Mouse (Mus musculus) gastrocnemius, postnatal 25 days (tissue): ENCODE measurements around the gene Bend4. TPM values are rescaled to one million over a fixed set of nuclear protein-coding genes. Genes with fewer than 3 reads are reported as not detected.

Experiments used
- DNase-seq: peaks from one replicate; pipeline ENCODE4 v3.0.0; 2022
- total RNA-seq, 2 experiments: library from RNA; stranded (reverse); gene quantifications; 1 replicate in 1 of 2; 2 replicates in 1 of 2; pipeline ENCODE4 v1.2.3; 2021

Bend4 gene
- total RNA-seq, 2 experiments from 2014 or later = 0.28 to 0.32 TPM

DNA sequence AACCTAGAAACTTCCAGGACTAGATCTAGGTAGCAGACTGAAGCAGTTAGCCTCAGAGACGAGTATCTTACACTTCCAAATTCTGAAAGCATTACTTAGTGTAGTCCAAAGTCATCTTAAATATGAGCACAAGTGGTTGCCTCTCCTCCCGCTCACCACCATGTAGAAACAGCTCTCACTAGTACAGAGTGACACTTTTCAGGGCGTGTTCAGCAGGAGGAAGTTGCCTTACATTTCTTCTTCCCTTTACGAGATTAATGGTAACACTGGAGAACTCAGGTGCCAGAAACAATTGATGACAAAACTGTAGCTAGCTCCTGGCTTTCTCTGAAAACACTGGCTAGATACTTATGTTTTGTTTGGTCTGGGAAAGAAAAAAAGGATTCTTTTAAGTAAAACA lies 8.7 kb downstream of the Bend4 start:
- no peak for DNase-seq

DNA sequence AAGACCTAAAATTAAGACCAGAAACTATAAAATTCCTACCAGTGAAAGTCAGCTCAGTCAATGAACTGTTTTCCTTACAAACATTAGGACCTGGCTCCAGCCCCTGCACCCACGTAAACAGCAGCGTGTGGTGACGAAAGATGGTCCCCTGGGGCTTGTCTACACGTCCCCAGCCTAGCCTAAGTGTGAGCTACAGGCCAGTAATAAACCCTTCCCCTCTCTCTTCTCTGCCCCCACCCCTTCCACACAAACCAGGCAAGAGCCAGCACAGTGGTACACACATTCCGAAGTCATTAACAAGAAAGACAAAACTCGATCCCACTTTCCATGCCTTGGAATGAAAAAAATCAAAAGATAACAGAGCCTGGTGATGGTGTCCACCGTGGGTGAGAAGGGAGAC lies 16.6 kb downstream of the Bend4 start:
- DNase-seq = no peak

DNA sequence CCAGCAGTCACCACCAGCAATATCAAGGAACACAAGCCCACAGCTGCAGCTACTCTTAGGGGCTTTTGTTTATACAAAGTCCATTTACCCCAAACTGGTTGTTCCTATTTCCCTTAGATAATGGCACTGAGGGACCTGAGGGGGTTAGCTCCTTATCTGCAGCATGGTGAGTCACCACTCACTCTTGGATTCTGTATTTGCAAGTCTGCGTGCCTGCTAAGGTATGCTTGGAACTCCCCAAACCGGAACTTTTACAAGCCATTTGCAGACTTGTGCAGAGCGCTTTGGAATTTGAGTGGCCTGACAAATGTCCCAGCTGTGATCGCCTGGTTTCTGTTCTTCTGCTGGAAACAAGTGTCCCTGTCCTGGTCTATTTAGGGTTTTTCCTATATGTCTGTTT lies 17.7 kb downstream of the Bend4 start:
- DNase-seq = no peak

DNA sequence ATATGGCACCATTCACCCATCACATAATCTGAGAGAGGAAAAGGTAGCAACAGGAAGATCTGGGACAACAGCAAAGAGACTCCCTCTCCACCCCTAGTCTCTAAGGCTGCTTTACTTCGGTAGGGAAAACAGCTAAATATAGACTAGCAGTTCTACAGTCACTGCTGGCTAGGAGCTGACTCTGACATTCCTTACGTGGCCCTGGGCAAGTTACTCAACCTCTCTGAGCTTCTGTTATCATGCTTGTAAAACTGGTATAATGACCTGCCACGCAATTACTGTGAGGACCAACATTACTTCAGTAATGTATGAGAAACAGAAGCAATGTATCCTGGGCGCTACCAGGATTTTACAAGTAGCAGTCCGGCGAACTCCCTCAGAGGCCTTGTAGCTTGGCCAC lies 19.7 kb downstream of the Bend4 start:
- no peak for DNase-seq

DNA sequence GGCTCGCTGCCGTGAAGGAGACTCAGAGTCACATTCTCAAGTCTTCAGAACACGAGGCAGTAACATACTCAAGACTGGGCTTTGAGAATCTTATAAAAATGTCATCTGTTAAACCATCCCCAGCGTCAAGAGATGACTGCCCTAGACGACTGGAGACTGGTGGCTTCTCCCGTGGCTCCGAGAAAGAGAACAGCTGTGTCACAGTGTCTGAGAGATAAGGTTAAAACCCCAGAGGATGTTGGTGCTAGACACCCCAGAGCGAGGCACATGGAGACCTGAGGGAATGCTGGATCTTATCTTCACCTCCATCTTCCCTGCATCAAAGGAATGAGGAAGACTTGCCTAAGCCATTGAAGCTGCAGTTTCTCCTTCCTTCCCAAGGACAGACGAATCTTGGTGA lies 23.2 kb downstream of the Bend4 start:
- no peak for DNase-seq

DNA sequence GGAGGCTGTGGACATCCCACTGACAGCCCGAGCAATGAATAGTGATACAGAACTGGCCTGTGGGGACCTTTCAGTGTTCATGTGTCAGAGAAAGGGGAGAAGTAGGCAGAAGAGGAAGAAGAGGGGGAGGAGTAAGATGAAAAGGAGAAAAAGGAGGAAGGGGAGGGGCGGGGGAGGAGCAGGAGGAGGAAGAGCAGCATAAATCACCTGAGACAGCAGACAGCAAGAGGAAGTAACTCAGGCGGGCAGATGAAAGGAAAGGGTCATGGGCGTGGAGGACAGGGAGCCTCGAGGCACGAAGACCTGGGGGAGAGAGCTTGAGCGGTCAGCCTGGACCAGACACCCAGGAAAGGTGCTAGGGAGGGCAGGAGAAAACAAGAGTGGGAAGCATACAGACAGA lies 23.7 kb downstream of the Bend4 start:
- DNase-seq = no peak

DNA sequence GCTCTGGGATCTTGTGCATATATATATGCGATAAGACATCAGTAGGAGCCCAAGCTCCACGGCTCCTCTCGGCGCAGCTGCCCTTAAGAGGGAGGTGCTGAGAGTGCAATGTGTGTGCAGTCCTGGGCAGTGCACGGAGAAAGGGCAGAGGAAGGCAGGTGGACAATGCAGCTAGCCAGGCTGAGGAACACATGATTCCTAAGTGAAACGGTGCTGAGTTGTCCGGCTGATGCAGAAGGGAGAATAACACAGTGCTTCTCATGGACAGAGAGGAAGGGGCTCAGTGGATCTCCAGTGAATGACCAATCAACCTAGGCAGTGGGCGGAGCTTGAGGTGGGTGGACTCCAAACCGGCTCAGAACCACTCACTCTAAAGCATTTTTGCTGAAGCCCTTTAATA lies 26.5 kb downstream of the Bend4 start:
- DNase-seq = no peak

DNA sequence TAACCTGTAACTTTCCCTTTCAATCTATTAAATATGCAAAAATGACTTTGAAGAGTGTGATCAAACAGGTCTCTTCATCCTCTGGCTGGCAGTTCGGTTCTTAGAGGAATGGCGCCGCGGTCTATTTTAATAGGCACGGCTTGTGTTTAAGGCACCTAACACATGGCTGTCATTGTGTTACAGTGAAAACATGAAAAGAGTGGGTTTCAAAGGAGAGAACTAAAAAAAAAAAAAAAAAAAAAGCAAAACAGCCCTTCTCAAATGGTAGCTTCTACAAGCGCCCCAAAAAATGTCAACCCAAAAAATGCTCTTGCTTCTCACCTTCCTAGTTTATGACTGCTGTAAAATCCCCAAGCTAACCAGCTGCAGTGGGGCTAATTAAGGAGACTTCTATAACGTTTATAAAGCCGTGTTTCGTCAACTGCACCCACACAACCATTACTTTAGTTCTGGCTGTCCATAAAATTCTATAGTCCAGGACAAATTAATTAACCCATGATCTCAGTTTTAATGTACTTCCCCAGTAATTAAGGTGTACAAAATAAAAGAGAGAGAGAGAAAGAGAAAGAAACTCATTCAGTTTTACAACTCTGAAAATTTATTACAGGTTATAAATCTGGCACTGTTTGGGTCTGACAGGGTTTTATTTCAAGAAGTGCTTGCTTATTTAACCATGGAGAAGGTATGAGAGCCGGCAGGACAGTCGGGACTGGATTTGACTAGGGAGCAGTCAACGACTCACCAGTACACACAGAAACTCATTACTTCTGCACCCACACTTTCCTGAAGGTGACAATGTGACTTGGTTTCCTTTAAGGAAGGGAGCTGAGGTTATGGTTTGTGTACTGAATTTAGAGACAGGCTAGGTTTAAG lies 27.3 kb downstream of the Bend4 start:
- no peak for DNase-seq

DNA sequence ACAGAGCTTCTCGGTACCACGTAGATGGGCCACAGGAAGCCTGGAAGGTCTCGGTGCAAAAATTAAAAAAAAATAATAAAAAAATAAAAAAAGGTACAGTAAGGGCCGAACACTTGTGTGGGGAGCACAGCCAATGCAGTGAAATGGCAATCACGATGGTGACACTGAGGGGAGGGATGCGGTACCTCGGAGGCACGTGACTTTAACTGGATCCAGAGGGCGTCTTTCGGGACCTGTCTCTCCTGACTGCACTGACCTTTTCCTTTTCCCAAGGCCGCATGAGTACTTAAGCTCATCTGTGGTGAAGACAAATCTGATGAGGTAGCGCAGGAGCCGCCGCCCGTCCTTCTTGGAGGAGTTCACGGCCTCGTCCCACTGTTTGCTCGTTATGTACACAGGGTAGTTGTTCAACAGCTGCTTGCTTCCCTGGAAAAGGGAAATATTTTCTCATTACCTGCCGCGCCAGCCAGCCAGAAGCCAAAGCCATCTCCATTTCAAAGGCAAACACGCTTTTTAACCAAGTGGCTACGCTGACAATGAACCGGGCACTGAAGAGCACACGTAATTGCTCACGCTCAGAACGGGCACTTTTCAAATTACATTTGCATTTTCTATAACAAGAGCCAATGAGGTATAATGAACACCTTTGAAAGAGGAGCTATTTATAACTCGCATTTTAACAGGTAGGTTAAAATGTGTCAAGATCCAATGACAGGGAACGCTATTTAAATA lies 28.1 kb downstream of the Bend4 start:
- no peak for DNase-seq

DNA sequence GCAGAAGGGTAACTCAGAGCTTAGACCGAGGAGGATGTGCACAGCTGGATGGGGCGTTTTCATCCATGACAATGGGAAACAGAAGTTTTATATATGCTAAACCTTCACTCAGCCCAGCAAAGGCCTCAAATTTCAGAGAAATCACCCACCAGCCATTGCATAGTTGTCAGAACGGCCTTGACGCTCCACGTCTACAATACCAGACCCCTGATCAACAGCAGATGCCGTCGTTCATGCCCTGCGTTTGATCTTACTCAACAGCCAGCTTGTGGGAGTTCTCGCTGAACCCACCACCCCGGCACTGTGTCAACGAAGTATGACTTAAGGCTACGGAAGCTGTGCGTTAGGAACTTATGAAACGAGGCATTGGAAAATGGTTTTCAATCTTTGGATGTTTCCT lies 30.9 kb downstream of the Bend4 start:
- no peak for DNase-seq

DNA sequence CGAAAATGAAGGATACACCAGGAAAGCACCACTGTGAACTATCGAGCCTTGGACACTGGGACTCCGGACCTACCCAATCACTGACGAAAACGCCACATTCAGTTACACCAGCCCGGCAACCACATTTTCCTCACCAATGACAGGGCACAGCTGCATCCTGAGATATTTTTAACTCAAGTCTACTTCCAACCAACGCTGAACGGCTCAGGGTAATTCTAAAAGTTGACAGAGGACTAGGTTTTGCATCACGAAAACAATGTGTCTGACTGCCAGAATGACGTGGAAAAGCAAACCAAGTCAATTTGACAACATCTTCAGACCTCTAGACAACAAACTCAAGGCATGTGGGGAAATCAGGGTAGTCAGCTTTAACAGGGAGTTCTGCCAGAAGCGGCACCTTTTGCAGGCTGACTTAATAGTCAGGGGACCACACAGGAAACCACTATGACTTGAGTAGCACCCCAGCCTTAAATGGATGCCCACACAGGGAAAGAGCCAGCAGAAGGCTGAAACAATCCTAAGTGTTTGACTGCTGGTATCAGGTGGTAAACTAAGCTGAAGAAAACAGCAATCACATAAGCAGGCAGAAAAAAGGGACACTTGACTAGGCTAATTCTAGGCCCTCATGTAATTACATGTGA lies 32.8 kb downstream of the Bend4 start:
- no peak for DNase-seq

DNA sequence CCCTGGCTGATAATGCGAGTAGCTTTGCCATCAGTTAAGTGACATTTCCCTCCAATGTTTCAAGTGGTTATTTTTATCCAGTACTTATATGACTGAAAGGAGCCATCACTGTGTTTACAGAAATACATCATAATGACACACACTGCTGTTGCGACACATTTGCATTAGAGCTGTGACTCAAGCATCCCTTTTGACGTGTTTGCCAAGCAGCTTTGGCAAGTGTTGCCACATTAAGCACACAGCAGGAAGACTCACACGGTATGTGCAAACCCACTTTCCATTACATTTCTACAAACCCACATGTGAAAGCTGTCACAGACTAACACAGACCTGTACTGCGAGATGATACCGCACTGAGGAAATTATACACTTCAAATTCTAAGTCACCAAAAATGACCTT lies 34.2 kb downstream of the Bend4 start:
- DNase-seq = no peak

DNA sequence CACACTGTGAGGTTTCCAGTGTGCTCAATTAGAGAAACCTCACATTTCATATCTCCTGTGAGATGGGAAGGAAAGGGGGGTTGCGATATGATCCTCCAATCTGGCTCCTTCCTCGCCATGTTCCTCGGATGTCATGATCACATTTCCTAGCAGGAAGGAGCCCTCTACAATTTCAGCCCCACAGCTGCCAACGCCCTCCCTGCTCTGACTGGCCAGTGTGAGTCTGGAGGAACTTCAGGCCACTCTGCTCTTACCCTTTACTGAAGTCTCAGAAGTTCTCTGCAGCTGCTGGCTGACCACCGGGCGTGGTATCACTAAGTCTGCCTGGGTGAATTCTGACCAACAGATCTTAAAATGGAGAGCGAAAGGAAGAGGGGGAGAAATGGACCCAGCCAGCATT lies 45.6 kb downstream of the Bend4 start:
- DNase-seq = no peak

DNA sequence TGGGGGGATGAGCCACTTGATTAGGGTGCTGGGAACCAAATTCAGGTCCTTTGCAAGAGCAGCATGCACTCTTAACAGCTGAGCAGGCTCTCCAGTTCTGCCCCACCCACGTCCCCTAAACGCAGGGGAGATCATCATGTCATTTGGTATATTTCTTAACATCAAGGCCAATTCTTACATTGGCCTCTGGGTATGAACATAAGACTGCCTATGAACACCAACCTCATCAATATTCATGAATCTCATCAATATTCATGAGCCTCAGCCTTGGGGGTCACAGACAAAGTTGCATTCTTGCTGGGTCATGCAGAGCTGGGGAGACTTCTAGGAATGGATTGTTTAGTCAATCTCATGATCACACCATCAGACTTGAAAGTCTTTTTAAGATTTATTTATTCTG lies 46.4 kb downstream of the Bend4 start:
- no peak for DNase-seq

DNA sequence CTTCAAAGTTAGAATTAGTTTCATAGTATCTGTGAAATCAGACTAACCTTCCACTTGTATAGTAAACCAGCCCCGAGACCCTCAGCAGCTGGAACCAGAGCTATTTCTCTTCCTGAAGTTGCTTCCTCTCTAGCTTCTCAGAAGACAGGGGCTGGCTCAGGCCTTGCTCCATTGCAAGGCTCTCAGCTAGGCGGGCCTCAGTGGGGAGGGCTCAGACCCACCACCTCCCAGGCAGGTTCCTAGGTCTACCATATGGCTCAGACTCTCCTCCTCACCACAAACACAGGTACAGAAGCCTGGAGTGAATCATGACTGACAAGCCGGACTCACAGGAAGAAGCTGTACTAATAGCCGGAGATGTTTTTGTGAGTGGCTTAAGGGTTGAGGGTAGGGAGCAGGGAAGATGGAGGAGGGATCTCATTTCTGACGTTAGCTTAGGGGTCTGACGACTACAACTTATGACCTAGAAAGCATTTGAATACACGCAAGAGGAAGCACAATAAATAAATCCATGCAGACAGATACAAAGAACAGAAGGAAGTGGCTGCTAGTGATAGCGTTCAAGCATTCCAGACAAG lies 51.0 kb downstream of the Bend4 start:
- DNase-seq = no peak

DNA sequence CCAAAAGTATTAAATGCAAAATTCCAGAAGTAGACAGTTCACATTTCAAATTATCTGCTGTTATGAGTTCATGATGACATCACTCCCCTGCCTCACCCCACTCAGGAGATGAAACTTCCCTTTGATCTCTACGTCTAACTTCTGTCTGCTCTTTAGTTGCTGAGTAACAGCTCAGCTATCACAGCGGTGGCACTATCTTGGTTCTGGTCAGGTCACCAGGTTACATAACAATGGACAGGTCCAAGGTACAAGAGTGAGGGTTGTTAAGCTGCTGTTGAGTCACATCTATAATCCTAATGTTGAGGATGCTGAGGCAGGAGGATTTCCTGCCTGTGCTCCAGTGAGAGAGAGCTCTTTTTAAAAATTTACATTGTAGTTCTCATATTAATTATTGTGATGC lies 65.2 kb downstream of the Bend4 start:
- no peak for DNase-seq

DNA sequence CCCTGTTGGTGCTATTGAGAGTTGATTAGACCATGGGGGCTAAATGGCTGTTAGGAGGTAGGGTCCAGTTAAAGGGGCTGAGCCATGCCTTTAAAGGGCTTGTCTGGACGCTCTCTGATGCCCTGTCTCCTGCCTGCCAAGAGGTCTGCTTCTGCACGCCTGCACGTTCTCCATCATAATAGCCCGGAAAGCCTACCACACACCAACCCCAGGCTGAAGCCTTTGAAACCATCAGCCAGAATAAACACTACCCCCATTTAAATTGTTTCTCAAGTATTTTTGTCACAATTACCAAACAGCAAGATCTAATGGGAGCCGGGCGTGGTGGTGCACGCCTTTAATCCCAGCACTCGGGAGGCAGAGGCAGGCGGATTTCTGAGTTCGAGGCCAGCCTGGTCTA lies 65.8 kb downstream of the Bend4 start:
- DNase-seq = no peak

DNA sequence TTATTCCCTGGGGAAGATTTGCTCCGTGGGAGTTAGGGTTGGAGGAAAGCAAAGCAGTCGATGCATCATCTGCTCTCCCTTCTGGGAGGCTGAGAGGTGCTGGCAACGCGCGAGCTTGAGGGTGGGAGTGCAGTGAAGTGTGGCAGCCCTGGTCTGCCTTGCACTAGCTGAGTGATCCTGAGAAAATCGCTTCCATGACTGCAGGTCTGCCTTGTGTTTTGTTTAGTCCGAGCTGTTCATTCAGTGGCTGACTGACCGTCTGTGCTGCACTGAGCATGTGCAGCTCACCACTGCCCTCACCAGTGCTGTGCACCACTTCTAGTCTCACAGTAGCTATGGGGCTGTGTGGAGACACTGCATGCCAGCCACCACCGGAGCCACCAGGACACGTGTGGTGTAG lies 79.2 kb downstream of the Bend4 start:
- DNase-seq = no peak

DNA sequence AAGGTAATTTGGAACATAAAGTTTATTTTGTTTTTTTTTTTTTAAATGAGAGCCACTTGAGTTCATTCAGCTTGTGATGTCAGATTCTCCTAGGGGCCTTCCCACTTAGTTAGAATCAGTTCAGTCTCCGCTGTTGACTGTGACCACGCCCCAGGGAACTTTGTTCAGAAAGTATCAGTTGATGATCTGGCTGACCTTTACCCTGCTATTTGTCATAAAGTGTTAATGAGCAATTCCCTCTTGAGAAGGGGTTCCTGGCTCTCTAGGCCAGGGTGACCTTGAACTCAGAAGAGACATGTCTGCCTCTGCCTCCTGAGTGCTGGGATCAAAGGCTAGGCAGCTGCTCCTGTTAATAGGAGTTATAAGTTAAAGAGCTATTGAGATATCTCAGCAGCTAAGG lies 81.0 kb downstream of the Bend4 start:
- no peak for DNase-seq
